Mouse (Mus musculus): ENCODE measurements around the gene Rsrc2.

Rsrc2 gene

GRCm38 (mm10) chr5:123696961-123697360 lies 52.3 kb downstream of the Rsrc2 start:
- no peak for DNase-seq (ENCODE audit: low read depth, low spot score)

- DNase-seq (ENCODE audit: low read depth, low spot score) = no peak
Measured at GRCm38 (mm10) chr5:123696244-123696643, 53.0 kb downstream of the Rsrc2 start.

GRCm38 (mm10) chr5:123694468-123694867 lies 54.7 kb downstream of the Rsrc2 start:
- no peak for DNase-seq (ENCODE audit: low read depth, low spot score)

GRCm38 (mm10) chr5:123684221-123685144 lies 64.7 kb downstream of the Rsrc2 start, which contains the start of gene Clip1:
Gene Clip1 (minus strand): TSS chr5:123684618.
- peak; percentile 28 for DNase-seq (ENCODE audit: low read depth, low spot score)

GRCm38 (mm10) chr5:123683377-123684220 lies 65.6 kb downstream of the Rsrc2 start:
- no peak for DNase-seq (ENCODE audit: low read depth, low spot score)

GRCm38 (mm10) chr5:123683043-123683376 lies 66.2 kb downstream of the Rsrc2 start:
- DNase-seq (ENCODE audit: low read depth, low spot score) = no peak

GRCm38 (mm10) chr5:123682372-123682771 lies 66.8 kb downstream of the Rsrc2 start:
- DNase-seq (ENCODE audit: low read depth, low spot score) = no peak

- no peak for DNase-seq (ENCODE audit: low read depth, low spot score)
Measured at GRCm38 (mm10) chr5:123679546-123680263, 69.5 kb downstream of the Rsrc2 start.

GRCm38 (mm10) chr5:123679106-123679505 lies 70.1 kb downstream of the Rsrc2 start:
- DNase-seq (ENCODE audit: low read depth, low spot score) = no peak
